Mouse (Mus musculus) T-helper 1 cell (primary cell): ENCODE measurements around the gene Cxcr5.

Source experiments
- in situ Hi-C: fragments of 300-600 bp; cut with MboI, MseI; formaldehyde crosslinking; loops from one replicate; pipeline ENCODE4 v1.15.1; 2025; ENCODE audit warnings: high pct_unique_total_duplicates

The Cxcr5 gene

DNA sequence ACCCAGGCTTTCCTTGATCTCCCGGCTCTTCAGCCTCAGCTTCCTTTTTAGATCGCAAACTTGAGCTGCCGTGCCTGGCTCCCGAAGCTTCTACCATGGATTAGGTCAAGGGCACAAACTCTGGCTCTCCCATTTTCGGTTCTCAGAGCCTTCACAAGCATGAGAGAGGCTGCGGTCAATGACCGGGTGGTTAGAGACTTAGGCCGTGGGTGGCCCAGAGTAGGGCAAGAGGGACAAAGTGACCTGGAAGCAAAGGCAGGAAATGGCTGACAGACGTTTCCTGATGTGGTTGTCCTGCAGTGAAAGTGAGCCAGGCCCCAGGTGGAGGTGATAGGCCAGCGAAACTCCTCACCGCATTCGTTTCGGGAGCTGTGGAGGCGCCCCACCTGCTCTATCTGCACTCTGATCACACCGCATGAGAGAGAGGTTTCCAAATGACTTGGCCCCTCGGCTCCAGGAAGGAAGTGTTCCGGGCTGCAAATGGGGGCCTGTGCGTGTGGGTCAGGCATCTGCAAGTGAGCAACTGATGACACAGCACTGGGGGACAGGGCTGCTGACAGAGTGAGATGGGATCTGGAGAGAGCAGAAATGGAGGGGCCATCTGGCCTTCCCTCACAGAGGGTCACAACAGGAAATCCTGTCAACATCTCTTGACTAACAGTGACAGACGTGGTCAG lies 23.9 kb downstream of the Cxcr5 start:
- in situ Hi-C loops: loop anchor here (5.0 kb wide), 1 partner anchor 335 kb away; no protein-coding TSS in a partner anchor

- in situ Hi-C loops: no loop called here
These were observed 28.6 kb downstream of the Cxcr5 start for GRCm38 (mm10) chr9:44532991-44533580.

GRCm38 (mm10) chr9:44528340-44528739 lies 33.3 kb downstream of the Cxcr5 start:
- in situ Hi-C loops: no loop called here

DNA sequence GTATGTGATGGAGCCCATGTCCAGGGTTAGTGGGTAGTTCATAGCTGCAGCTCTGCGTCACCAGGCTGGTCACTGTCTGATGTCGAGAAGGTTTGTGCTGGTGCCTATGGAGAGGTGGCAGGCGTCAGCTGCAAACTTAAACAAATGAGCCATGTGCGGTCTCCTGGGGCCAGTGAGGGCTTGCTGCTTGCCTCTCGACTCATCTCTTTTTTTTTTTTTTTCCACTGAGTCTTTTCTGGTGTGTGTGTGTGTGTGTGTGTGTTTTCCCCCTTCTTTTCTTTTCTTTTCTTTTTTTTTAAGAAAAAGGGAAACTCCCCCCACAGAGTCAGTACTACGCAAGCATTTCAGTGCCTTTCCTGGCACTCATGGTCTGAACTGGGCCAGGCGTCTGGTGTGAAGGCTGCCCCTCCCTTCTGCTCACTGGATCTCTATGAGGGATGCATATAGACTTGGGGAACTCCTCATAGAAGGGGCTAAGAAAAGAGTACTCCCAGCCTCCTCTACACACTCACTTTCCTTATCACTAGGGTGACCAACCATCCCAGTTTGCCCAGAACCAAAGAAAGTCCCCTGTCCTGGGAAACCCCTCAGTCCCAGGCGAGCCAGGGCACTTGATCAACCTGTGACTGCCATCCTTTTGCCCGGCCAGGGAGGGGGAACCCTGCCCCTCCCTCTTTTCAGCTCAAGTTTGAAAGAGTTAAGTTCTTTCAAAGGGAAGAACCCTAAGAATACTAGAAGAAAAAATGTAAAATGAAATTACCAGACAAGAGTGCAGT lies 35.2 kb downstream of the Cxcr5 start:
- in situ Hi-C loops: no loop called here

DNA sequence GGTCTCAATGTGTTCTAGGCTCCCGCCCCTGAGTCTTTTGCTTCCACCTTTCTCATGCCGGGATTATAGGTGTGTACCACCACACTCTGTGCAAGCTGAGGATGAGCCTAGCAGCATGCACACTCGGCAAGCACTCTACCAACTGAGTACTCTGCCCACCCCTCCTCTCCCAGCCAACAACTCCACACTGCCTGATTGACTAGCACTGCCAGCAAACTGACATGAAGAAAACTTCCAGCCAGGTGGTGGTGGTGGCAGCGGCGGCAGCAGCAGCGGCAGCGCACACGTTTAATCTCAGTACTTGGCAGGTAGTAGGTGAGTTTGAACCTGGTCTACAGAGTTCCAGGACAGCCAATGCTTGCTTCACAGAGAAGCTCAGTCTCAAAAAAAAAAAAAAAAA lies 36.1 kb downstream of the Cxcr5 start:
- in situ Hi-C loops: no loop called here

- in situ Hi-C loops: no loop called here
These were observed 36.7 kb downstream of the Cxcr5 start for GRCm38 (mm10) chr9:44525001-44525400.

- in situ Hi-C loops: loop anchor here (5.0 kb wide), 2 partner anchors 53 to 287 kb away; no protein-coding TSS in a partner anchor
These were observed 37.3 kb downstream of the Cxcr5 start for GRCm38 (mm10) chr9:44524235-44524826.

- in situ Hi-C loops: loop anchor here (5.0 kb wide), 2 partner anchors 54 to 286 kb away; no protein-coding TSS in a partner anchor
These were observed 38.0 kb downstream of the Cxcr5 start for GRCm38 (mm10) chr9:44523686-44524085.

GRCm38 (mm10) chr9:44521927-44522326 lies 39.8 kb downstream of the Cxcr5 start:
- in situ Hi-C loops: loop anchor here (5.0 kb wide), 2 partner anchors 55 to 285 kb away; no protein-coding TSS in a partner anchor

DNA sequence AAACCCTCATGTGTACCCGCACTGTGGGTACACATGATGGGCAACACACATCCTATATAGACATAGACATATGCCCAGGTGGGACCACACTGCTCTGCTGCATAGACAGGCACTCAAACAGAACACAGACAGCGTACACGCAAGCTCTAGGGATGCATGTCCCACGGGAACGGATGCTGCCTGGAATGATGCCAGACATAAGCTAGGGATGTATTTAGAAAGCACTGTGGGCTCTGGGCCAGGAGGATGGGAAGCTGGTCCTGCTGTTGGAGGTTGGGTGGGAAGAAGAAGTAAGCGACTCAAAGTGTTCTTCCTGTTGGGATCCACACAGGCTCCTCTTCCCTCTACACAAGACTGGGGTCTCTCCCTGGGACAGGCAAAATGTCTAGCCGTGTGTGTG lies 43.6 kb downstream of the Cxcr5 start:
- in situ Hi-C loops: no loop called here

- in situ Hi-C loops: no loop called here
These were observed 44.3 kb downstream of the Cxcr5 start for GRCm38 (mm10) chr9:44517368-44517767.

GRCm38 (mm10) chr9:44515891-44516290 lies 45.8 kb downstream of the Cxcr5 start:
- in situ Hi-C loops: no loop called here

GRCm38 (mm10) chr9:44515131-44515751 lies 46.4 kb downstream of the Cxcr5 start:
- in situ Hi-C loops: no loop called here

- in situ Hi-C loops: no loop called here
These were observed 47.5 kb downstream of the Cxcr5 start for GRCm38 (mm10) chr9:44514147-44514546.

GRCm38 (mm10) chr9:44513610-44514009 lies 48.1 kb downstream of the Cxcr5 start:
- in situ Hi-C loops: no loop called here

DNA sequence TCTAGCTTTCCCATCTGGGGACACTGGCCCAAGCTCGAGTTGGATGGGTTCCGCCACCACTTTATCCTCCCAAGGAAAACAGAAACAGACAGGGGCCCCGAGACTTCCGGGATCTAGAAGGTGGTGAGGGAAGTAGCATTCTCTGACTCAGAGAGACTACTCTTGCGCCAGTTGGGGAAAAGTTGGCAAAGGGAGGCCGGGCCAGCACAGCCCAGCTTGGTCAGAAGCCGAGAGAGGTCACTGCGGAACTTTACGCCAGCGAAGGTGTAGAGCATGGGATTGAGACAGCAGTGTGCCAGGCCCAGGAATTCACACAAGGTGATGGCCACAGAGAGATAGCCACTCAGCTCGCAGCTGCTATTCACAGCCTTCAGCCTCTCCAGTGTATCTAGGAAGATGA lies 48.6 kb downstream of the Cxcr5 start:
- in situ Hi-C loops: no loop called here

- in situ Hi-C loops: no loop called here
These were observed 49.0 kb downstream of the Cxcr5 start for GRCm38 (mm10) chr9:44512717-44513003.

- in situ Hi-C loops: no loop called here
These were observed 49.6 kb downstream of the Cxcr5 start for GRCm38 (mm10) chr9:44511935-44512716.

DNA sequence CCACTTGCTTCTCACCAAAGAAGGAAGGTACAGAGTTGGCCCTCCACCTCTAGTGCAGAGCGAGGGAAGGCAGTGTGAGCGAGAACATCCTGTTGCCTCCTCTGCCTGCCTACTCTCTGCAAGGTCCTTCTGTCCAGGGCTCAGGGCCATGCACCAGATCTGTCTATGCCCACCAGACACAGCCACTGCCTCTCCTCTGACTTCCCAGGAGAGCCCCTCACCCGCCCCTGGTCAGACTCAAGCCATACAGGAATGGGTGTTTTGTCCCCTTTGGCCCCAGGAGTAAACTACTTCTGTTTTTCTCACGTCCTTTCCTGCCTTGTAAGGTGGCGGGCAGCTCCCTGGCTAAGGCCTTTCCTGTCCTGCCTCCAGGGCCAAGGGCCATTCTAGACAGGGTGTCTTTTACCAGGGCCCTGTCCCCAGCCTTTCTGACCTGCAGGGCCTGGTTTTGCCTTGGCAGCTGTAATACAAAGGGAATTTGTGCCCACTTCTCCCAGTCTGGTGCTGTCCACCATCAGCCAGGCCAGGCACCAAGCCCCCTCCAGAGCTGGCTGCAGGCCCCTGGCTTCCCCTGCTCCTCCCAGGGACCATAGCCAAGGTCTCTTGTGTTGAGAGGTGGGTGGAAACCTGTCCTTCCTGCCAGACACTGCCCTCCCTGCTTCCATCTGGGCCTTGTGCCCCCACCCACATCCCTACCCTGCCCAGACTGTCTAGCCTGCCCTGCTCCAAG lies 50.6 kb downstream of the Cxcr5 start:
- in situ Hi-C loops: no loop called here

GRCm38 (mm10) chr9:44510355-44510871 lies 51.3 kb downstream of the Cxcr5 start:
- in situ Hi-C loops: no loop called here
